Mouse (Mus musculus): Measurements from ENCODE around the gene Zfp617.

DNA sequence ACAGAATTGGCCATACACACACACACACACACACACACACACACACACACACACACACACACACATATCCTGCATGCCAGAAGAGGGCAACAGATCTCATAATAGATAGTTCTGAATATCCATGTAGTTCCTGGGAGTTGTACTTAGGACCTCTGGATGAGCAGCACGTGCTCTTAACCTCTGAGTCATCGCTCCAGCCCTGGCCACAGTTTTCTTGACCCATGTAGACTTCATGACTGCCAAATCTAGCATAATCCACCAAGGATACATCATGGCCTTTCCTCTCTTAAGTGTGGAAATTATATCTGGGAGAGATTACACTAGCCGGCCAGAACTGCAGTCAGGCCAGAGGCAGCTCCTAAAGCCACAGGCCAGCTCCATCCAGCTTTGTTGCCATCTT lies 18.1 kb downstream of the Zfp617 start:
- TF ChIP-seq POLR2A (IDR thresholded peaks at IDR 0.05; ENCODE audit: insufficient read depth, low read depth, low read length): no peak
- no peak for TF ChIP-seq CTCF (IDR thresholded peaks at IDR 0.05; ENCODE audit: insufficient read depth, low read depth, low read length)
